Mouse (Mus musculus): ENCODE results near the gene Sema3e. TPM values are rescaled to one million over a fixed set of nuclear protein-coding genes. Genes with fewer than 3 reads are reported as not detected.

Sema3e gene
- 10 to 100 TPM; 40.9 to 44.2 TPM for total RNA-seq (2021)
- long read RNA-seq, experiment 1, full-length matches to known transcripts, result 26 of 31 reads
- long read RNA-seq, experiment 1, partial matches to known transcripts, result 3 of 31 reads
- long read RNA-seq, experiment 1, other reads (novel, unspliced or antisense), result 2 of 31 reads
- long read RNA-seq, experiment 2, full-length matches to known transcripts, result 39 of 53 reads
- long read RNA-seq, experiment 2, partial matches to known transcripts, result 8 of 53 reads
- long read RNA-seq, experiment 2, other reads (novel, unspliced or antisense), result 6 of 53 reads

DNA sequence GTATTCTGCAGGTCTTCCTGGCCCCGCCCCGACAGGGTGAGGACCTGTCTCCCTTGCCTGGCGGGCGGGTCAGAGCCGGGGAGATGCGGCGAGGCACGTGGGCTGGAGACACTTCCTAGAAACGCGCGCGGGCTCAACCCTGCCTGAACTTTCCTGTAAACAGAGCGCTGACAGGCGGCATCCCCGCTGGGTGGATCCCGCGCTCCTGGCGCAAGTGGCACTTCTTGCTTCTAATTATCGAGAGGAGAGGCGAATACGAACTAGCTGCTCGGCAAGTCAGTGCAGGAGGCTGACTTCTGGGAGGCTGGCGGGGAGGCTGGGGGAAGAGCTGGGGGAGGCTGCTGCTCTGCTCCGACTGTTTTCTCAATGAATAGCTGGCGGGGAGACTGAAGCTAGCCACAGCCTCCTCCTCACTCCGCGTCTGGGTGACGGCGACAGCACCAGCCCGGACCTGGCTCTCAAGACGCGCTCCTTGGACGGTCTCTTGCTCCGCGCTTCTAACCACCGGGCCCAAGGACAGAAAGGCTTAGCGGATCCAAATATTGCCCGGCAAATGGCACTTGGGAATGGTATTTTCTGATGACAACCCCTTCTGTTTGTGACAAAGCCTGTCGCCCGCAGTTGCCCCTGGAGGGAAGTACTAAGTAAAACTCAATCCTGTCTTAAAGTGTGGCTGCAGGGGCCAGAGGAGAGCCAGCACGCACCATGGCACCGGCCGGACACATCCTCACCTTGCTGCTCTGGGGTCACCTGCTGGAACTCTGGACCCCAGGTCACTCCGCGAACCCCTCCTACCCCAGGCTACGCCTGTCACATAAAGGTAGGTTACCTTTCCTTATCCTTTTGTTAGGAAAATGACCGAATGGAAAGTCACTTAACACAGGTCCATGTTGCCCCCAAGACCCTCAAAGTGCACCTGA, at the start of gene Sema3e:
Gene Sema3e, plus strand, starts transcription at position 72 of the 920 bp plus-strand sequence.
- TF ChIP-seq CTCF (conservative IDR thresholded peaks at IDR 0.05), result no peak
- peak; percentile 44 to 50 for DNase-seq (ENCODE audit: low spot score in 2 of 2)
- peak within 1 kb of the TSS; percentile 74 for H3K4me3 ChIP-seq
- peak within 1 kb of the TSS; percentile 90 for H3K27ac ChIP-seq

DNA sequence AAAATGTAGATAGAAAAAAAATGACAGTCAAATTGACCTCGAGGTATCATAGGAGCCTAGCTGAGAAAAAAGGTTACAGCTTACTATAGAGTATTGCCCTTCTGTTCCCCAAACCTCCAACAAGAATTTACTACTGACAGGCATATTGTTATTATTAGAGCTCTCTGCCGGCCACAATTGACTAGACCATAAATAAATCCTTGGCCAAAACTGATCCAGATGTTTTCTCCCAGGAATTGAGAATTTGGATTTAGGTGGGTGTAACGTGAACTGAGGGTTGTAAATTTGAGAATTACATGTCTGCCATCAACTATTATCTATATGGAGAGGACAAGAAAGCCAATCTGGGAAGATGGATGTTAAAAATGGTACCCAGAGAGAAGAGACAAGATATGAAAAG, 47.5 kb upstream of the Sema3e start:
- no peak for TF ChIP-seq CTCF (conservative IDR thresholded peaks at IDR 0.05)
- H3K4me3 ChIP-seq, result no peak overlapping the region
- no peak overlapping the region for H3K27ac ChIP-seq
- DNase-seq (ENCODE audit: low spot score in 2 of 2), result no peak

DNA sequence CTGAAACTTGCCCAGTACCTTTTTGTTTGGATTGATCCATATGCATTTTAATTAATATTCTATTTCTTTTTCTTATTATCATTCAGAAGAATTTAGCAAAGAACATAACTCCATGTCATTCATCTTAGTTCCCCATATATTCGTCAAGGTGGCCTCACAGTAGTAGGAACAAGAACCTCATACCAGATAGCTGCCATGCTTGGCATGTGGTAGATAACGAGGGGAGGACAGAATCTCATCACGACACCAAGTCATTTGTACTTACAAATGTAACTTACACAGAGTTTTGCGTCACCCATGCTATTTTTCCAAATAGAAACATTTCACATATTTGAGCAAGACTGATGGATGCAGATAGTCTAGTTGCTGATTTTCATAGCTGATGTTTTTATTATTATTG, 45.9 kb upstream of the Sema3e start:
- Histone ChIP-seq H3K4me3 (no peak overlapping the region), H3K27ac (no peak overlapping the region)
- DNase-seq (ENCODE audit: low spot score in 2 of 2), result no peak
- TF ChIP-seq CTCF (conservative IDR thresholded peaks at IDR 0.05), result no peak

DNA sequence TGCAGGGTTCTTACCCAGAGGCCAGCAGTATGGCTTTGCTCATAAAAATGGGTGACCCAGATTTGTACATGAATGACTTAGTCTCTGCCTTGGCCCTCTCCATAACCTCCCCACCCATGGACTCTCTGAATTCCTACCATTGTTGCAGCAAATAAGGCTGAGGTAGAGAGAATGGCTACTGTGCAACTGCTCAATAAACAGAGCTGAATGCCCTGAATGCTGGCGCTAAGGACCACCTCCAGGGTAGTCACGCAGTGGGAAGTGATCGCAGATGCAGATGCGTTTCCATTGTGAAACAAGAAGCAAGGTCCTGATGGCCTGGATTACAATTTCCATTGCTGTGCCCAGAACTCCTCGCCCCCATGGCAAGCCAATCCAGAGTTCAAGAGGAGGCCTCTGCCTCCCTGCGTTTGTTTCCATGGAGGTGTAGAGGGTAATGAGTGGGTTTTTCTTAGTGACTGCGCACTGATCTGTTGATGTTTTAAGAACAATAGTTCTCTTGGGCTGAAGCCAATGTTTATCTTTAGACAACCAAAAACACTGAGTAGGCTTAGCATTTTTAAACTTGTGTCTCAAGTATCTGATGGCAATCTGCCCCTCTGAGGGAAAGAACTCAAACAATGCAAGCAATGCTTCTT, 42.5 kb upstream of the Sema3e start:
- H3K4me3 ChIP-seq, result no peak overlapping the region
- no peak for TF ChIP-seq CTCF (conservative IDR thresholded peaks at IDR 0.05)
- DNase-seq (ENCODE audit: low spot score in 2 of 2), result no peak
- H3K27ac ChIP-seq, result no peak overlapping the region

DNA sequence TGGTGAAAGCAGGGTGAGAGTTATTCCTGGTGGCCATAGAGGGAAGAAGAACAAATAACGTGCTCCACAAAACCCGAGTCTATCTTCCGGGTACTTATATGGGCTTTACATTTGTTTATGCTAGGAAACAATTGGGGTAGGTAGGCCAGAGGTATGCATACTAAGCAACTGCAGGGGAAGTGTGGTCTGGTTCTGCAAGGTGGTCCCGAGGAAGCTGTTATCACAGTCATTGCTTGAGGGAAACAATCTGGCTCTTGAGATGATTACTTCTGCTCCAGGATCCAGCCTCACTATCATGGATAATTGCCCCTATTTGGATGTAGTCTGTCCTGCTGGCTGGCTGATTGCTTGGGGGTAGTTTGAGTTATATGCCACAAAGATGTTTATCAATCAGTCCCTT, 41.5 kb upstream of the Sema3e start:
- no peak overlapping the region for H3K4me3 ChIP-seq
- H3K27ac ChIP-seq, result no peak overlapping the region
- no peak for TF ChIP-seq CTCF (conservative IDR thresholded peaks at IDR 0.05)
- DNase-seq (ENCODE audit: low spot score in 2 of 2), result no peak

DNA sequence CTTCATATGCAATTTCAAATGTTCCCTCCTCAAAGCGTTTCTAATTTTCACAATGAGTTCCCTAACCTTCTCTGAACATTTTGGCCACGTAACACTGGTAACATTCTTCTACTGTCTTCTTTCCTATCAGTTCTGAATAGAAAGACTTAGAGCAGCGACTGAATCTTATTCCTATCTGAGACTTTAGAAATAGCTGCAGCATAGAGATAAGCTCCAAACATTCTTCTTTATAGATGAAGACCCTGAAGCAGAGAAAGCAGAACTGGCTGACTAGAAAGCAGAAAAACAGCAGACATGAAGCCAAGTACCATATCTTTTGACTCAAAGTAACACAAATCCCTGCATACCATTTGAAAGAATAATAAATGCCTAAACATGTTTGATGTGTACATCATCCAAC, 39.4 kb upstream of the Sema3e start:
- no peak for DNase-seq (ENCODE audit: low spot score in 2 of 2)
- Histone ChIP-seq H3K4me3 (no peak overlapping the region), H3K27ac (no peak overlapping the region)
- no peak for TF ChIP-seq CTCF (conservative IDR thresholded peaks at IDR 0.05)

DNA sequence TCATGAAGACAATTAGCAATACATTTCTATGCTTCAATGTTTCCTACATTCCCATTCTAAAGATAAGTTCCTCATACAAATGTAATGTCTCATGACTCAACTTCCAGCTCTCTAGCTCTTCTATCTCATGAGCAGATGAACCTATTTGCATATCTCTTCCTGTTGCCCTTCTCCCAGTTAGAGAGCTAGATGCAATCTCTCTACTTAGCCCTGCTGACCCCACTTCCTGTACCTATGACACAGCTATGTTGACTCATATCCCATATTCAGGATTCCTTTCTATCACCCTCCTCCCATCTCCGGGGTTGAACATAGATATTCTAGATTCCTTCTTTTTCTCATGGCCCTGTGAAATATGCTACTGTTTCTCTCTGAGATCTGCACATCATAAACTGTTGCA, 38.0 kb upstream of the Sema3e start:
- Histone ChIP-seq H3K27ac (no peak overlapping the region), H3K4me3 (no peak overlapping the region)
- TF ChIP-seq CTCF (conservative IDR thresholded peaks at IDR 0.05), result no peak
- no peak for DNase-seq (ENCODE audit: low spot score in 2 of 2)

DNA sequence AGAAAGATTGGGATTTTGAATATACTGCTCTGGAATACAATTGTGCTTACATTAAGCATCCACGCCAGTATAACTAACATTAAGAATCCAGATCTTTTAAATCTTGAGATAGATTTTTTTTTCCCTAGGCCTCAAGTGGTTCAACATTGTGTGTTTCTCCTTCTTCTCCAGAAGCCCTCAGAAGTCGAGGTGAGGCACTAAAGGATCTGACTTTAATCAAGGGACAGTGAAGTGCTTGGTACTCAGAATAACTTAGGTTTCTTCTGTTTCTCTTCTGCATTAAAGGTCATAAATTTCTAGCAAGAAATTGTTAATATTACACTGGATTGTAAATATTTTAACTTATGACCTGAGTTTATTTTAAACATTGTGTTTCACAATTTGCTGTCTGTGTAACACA, 37.1 kb upstream of the Sema3e start:
- DNase-seq (ENCODE audit: low spot score in 2 of 2), result no peak
- no peak for TF ChIP-seq CTCF (conservative IDR thresholded peaks at IDR 0.05)
- no peak overlapping the region for H3K27ac ChIP-seq
- no peak overlapping the region for H3K4me3 ChIP-seq

DNA sequence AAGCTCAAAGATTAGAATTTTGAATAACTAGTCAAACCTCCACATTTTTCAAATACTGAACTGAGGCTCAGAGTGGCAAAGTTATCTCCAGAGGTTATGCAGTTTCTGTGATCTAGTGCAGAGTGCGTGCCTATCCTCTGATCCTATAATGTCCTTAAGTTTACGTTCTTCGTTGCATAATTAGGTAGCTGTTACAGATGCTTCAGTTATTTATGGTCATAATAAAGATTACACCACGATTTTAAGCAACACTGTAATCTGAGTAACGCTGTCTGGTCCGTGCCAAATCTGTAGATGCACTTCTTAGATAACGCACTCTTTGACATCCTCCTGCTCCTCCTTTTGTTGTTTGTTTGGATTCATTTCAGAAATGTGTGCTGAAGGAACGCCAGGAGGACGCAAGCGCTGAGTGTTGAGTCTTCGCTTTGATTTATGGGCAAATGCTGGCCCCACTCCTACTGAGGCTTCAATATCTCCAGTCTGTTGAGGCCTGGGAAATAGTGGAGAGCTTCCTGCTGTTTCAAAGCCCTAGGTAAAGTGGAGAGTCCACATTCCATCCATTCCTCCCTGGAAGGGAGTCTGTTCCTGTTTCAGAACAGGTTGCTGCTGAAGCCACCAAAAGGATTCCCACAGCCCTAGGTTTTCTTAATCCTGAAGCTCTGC, 32.2 kb upstream of the Sema3e start:
- Histone ChIP-seq H3K27ac (no peak overlapping the region), H3K4me3 (no peak overlapping the region)
- DNase-seq (ENCODE audit: low spot score in 2 of 2), result no peak
- no peak for TF ChIP-seq CTCF (conservative IDR thresholded peaks at IDR 0.05)

DNA sequence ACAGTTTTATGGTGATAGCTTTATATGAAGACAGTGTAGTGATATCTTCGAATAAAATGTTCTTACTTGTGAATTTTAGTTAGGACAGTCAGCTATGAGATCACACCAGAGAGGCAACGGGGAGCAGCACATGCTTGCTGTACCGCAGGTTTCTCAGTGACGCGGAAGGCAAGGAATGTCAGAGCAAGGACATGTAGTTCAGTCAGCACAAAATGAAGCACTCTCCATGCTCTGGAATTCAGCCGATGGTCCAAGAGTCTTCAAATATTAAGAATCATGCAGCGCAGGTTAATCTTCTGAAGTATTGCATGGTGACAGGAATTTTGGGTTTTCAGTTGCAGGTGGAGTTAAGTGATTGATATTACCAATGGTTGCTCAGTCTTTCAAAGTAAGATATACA, 3.3 kb downstream of the Sema3e start:
- peak overlapping the region; percentile 74 for H3K4me3 ChIP-seq
- no peak for TF ChIP-seq CTCF (conservative IDR thresholded peaks at IDR 0.05)
- DNase-seq (ENCODE audit: low spot score in 2 of 2), result peak in 1 of 2 experiments; percentile 13
- peak overlapping the region; percentile 90 for H3K27ac ChIP-seq

DNA sequence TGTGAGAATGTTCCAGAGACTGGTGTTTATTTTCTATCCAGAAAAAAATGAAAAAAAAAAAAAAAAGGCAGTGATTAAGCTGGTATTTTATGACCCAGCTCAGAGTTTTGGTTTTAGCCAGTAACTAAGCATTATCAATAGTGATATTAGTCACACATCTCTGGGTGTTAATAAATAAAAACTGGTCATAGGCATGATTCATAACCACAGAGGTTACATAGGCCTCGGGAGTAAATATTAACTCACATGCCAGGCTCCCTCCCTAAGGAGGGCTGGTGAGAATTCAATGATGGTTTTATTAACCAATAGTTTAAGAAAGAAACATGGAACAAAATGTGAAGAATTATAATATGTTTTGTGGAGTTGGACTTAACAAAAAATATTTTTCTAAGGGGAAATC, 5.7 kb downstream of the Sema3e start:
- H3K27ac ChIP-seq, result no peak overlapping the region
- TF ChIP-seq CTCF (conservative IDR thresholded peaks at IDR 0.05), result no peak
- no peak for DNase-seq (ENCODE audit: low spot score in 2 of 2)
- no peak overlapping the region for H3K4me3 ChIP-seq

DNA sequence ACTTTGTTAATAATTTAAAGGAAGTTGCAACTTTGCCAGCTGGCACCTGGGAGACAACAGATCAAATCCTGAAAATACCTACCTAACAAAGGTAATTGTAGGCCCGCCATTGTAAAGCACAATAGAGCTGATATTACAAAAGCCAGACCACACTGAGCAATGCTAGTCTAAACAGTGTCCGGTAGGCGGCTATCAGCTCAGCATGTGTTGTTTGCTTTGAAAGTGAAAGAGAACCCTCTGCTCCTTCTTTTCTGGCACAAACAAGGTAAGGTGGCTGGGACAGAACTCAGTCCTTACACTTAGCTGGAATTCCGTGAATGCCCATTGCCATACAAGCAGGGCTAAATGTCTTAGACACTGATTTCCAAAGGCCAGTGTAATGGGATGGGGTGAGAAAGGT, 7.0 kb downstream of the Sema3e start:
- H3K27ac ChIP-seq, result no peak overlapping the region
- DNase-seq (ENCODE audit: low spot score in 2 of 2), result no peak
- H3K4me3 ChIP-seq, result no peak overlapping the region
- TF ChIP-seq CTCF (conservative IDR thresholded peaks at IDR 0.05), result peak; percentile 27; the same call in 1 of the 2 replicates

DNA sequence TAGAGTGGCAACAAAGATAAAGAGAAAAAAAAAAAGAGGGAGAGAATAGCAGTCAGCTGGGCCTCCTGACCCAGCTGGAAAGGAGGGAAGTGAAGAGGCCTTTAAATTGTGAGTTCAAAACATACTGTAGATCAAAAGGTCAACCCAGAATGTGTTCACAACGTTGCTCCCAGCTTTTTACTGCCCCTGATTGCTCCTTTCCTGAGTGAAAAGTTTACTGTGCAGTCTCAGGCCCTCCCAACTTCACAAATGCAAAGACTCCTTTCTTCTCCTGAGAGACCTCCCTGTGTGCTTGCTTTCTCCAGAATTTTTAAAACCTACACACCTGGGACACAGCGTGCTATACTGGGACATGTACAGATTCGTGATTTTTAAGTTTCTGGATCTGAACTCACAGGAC, 8.2 kb downstream of the Sema3e start:
- Histone ChIP-seq H3K4me3 (no peak overlapping the region), H3K27ac (no peak overlapping the region)
- no peak for DNase-seq (ENCODE audit: low spot score in 2 of 2)
- TF ChIP-seq CTCF (conservative IDR thresholded peaks at IDR 0.05), result no peak

Measured in layer of hippocampus, adult 2 months (tissue).